Mouse (Mus musculus) skeletal muscle tissue, adult 2 months (tissue): ENCODE results near the gene Ckap2l.

Experiments
- DNase-seq: peaks from one replicate; pipeline ENCODE4 v3.0.0-alpha.2; 2012; ENCODE audit warnings: low read depth, low spot score

The Ckap2l gene

DNA sequence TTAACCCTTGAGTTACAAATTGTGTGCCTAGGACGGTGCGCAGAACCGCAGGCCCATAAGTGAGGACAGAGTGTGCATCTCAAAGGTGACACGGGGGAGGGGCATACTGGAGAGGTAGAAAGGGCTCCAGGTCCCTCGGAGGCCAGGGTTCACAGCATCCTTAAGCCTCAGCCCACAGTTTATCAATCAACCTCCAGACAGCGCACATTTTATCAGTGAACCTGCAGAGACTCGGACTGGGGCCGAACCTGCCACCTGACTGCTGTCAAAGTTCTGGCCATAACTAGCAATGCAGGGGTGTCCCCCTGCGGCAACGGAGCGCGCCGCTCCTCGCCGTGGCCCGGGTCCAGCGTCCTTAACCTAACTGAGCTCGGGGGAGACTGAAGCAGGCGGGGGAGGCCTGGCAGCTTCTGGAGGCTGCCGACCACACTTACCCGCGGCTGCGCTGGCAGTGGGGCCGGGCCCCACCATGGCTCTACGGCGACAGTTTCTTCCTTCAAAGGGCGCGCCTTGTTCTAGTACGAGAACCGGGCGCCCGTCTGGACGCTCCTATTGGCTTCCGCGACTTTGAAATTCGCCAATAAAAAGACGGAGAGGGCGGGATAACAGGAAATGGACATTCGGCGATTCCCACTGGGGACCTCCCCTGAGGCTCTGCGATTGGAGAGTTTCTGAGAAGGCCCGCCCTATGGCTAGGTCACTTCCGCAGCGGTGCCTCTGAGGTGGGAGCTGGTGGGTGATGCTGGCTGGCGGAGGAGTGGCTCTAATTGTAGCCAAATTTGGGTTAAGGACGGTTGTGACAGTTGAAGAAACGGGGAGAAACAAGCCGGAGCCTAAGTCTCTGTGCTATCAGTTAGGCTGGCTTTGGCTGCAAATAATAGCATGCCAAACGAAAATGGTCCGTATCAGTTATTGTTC lies at the start of gene Ckap2l:
TSS of gene Ckap2l (minus strand) at position 542 of the 918 bp plus-strand sequence.
- DNase-seq, result peak; percentile 93

DNA sequence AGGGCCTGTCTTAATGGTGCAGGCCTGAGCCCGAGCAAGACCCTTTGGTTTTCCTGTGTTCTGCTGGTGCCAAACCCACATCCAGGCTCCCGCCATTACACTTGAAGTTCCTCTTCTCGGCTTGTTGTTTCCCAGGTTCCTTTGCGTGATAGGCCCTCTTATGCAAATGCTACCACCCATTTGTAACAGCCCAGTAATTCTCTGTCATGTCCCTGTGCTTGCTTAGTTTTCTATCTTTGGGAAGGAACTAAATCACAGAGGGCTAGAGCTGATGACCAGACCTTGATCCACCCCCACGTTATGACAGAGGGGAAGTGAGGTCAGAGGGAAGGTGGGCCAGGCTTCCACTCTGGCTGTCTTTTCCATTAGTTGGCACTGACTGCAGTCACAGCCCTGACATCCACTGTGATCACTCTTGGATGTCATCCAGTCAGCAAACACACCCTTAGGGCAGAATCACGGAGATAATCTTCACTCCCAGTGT lies 41.2 kb upstream of the Ckap2l start:
- DNase-seq, result no peak

DNA sequence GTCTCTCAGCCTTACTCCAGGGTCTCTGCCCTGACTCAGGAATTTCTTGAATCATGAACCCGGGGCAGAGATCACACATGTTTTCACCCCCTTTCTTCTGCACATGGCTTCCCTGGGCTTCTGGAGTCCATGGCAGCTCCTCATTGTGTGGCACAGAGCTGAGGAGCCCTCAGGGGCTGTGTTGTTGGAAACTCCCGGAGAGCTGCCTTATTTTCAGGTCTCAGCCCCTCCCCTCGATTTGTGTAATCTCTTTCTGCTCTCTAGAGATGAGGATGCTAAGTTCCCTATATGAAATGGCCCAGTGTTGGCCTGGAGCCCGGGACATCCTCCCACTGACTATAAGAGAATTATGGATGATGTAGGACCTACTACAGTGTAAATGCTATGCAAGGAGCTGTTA lies 36.5 kb upstream of the Ckap2l start:
- no peak for DNase-seq

DNA sequence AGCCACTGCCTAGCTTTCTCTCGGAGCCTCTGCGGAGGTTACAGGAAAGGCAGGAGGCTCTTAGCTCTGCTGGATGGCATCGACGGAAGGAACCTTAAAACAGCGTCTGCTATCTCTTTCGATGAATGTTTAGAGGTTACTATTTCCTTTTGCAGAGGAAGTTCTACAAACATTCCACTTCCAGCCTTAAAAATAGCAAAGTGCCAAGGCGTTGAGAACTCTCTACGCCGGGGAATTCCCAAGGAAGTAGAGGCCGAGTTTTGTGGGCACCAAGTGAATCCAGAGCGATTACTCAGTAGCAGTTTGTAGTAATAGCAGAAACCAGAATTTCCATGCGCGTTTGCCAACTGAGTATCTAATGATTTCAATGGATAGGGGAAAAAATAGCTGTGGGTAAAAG lies 33.5 kb upstream of the Ckap2l start:
- no peak for DNase-seq

DNA sequence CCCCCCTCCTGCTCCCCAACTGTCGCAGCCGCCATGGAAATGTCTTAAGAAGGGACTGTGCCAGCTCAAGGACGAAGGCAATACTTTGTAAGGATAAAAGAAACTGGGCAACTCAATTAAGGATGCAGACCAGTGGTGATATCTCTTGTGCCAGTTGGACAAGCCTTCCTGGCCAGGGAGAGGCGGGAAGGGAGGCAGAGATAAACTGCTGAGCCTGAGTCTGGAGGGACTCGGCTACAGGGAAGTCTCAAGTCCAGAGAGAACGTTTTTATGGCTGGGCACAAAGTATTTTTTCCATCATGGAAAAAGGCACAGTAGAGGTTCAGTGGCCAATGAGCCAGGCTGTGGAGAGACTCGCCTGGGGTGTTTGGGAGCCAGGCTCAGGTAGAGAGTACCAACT lies 33.0 kb upstream of the Ckap2l start:
- DNase-seq, result no peak

DNA sequence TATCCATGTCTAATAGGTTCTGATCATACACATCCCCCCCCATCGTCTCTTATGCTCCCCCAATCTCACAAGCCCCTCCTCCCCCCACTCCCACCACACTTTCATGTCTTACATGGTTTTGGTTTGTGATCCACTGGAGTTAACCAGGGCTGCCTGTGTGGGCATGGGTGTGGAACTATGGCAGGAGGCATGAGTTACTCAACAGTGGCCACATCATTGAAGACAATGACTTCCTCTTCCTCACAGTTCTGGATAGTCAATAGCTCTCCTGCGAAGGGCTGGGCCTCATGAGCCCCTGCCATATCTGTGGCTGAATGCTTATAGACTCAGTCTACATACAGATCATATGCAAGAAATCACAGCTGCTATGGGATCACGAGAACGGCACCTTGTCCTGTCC lies 31.2 kb upstream of the Ckap2l start:
- no peak for DNase-seq

DNA sequence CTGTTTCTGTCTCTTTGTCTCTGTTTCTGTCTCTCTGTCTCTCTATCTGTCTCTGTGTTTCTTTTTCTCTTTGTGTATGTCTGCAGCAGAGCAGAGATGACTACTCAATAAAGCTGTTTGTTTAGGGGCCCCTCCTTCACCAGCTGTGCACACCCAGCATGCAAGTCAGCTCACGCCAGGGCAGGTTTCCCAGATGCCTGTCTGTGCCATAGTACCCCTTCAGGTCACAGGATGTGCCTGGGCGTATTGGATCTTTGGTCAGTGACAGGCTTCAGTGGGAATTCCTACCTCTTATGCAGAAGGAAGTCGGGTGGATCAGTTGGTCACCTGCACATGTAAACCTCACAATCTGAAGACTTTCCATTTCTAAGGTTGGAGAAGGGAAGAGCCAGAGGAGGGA lies 27.2 kb upstream of the Ckap2l start:
- DNase-seq, result no peak

DNA sequence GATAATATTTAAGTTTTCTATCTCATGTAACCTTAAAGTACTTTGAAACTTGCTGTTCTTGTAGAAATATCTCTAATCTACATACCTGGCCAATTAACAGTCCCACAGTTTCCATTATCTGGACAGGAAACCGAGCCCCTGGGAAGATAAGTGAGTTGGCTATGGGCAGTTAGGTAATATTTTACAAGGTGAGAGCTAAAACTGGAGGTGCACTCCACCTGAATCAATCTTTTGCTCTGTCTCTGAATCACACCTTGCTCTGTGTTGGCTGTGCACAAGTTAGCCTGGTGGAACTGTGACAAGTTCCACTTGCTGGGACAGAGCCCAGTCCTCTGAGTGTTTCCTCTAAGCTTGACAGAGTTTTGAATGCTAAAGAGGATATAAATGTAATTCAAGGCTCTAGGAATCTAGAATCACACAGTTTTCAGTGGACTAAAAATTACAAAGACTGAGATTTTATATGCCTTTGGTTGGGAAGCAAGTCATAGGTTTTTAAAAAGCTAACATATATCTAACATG lies 25.2 kb upstream of the Ckap2l start:
- DNase-seq, result no peak

DNA sequence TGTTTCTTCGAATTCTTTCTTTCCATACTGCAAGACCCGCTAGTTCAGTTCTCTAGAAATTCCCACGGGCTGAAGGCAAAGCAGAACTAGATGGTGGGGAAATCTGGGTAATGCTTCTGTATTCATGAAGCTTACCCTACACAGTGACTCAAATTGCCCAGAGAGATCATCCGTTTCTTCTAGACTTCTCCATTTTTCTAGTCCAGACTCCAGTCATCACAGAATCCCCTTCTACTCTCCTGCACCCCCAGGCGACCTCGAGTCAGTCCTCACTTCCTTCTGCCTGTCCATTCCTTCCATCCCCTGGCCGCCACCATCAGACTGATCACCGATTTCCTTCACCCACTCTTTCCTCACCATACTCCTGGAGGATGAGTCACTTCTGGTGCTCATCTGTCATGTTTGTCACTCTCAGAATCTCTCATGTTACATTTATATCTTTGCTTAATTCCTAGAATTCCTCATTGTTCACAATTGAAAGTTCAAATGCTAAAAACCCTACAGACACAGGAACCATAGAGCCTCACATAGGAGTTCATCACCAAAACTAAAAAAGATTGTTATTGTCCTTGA lies 23.1 kb upstream of the Ckap2l start:
- DNase-seq, result no peak

DNA sequence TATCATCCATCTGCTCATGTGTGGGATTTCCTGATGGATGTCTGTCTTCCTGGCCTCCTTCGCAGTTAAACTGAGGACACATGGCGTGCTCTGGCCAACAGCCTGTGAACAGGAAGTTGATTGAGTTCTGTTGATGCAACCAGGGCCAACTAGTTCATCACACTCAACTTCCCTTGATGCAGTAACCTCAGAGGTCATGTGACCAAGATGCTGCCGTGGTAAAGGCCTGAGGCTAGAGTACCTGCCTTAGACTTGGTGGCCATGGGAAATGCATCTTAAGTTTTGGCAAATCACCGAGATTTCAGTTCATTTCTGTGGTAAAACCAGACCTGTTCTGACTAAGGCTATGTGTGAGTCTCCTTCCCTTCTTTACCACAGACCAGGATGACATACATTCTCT lies 18.8 kb upstream of the Ckap2l start:
- DNase-seq, result no peak

DNA sequence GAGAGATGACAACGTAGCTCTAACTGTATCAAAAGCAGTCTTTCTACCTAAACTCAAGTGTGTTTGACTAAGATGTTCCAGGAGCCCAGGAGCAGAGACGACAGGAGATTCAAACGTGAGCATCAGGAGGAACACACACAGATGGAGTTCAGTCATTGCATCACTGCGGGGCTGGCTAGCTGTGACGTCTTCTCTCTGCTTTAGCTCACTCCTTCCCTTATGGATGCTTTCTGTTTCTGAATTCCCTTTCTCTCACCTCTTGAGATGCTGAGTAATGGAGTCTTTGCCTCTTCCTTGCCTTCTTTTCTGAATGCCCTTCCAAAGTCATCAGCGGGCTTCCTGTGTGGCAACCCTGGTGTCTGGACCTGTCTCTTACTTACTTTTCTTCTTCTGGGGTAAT lies 17.9 kb upstream of the Ckap2l start:
- DNase-seq, result no peak

DNA sequence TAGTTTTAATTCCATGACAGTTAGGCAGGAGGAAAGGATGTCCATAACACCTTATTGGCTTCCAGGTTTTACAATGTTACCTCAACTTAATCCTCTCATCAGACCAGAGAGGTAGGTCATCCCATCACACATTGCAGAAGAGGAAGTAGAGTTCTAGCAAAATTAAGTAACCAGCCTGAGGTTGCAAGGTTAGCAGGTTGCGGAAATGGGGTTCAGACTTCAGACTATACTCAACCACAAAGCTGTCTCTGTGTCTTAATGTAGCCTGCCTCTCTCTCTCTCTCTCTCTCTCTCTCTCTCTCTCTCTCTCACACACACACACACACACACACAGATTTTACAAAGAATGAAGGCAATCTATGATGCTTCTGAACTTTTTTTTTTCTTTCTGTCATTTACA lies 16.9 kb upstream of the Ckap2l start:
- no peak for DNase-seq

DNA sequence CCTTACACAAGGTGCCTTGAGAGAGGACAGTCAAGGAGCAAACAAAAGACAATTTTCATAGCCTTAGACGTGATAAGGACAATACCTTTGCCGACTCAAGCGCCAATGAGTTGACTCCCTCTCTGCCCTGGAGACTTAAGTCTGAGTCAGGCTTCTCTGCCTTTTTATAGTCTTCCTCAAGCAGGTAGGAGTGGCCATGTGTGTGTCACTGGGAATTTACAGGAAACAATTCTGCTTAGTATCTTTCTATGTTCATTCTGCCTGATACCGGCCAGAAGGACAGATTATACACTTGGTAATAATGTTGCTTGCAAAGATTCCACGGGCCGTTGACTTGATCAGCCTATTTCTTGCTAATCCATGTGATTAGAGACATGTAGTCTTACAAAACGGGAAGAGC lies 12.8 kb upstream of the Ckap2l start, which contains the start of gene Il1a:
TSS of gene Il1a (minus strand) at position 137 of the 400 bp plus-strand sequence.
- no peak for DNase-seq

DNA sequence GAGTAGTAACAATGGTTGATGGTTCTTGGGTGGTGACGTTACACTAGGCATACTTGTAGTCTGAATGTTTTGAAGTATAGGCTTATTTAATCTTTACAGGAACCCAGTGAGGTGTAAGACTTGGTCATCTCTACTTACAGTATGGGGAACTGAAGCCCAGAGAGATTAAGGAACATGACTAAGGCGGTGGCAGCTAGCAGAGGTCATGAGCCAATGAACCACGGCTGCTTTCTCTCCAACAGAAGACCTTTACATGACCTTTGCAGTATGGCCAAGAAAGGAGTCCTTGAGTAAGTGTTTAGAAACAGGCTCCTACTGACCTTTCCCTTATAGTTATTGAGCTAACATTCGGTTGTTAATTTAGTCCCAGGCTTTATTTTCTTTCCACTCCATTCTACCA lies 9.0 kb upstream of the Ckap2l start:
- no peak for DNase-seq

DNA sequence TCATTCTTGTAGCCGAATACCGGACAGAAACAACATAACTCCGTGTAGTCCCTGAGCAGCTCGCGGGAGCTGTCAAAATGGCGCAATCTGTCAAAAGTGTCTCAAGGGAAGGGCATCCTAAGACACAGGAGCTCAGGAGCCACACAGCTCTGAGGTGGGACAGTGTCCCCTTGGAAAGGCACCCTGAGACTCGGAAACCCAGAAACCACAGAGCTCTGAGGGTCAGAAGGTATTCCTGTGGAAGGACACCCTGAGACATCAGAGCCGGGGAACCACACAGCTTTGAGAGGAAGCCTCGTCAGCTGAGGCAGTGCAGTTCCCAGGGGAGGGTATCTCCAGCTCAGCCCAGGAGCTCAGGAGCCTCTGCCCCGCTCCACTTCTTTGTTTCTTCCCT lies 574 bp upstream of the Ckap2l start:
- DNase-seq, result peak; percentile 7

DNA sequence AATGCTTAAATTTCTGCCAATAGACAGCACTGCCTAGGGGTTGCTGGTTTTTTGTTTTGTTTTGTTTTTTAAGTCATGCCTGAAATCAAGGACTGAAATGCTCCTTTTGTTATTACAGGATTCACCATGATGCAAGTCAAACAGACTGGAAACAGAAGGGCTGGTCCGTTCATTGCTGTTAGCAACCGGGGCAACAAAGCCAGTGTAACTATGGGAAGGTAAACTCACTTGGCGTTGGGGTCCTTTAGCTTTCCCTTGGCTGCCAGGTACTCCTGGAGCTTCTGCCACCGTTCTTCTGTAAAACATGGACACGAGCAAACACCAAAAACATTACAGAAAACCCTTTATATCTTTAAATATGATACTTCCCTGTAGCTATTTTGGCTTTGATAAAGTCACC lies 926 bp downstream of the Ckap2l start:
- DNase-seq, result no peak

DNA sequence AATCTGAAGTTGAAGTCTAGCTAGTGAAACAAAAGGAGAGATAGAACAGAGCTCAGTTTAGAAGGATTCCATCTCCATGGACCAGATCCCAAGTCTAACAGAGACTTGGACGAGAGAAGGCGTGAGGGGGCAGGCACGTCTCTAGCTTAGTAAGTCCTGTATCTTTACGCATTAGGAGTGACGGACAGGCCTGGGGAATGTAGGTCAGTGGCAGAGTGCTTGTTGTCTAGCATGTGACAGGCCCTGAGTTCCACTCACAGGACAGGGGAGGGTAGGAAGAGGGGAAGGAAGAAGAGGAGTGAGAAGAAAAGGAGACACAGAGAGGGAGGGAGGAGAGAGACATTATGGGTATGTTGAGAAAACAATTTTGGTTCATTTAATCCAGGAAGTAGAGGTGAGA lies 1.9 kb downstream of the Ckap2l start:
- DNase-seq, result no peak

DNA sequence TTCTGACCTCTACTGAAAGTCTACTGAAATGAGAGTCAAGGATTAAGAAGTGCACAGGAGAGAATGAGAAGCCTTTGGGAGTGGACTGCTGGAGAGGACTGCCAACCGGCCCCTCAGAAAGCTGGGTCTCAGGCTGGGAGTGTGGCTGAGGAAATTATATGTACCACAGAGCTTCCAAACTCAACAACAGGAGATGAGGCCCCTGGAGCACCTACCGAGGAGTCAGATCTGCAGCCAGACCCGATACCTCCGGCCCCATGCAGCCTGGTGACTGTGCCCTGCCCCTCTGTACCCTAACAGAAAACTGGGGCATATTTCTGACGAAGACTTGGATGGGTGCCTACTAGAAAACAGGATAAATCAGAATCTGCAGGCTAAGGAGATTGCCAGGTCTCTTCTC lies 23.2 kb downstream of the Ckap2l start:
- no peak for DNase-seq

DNA sequence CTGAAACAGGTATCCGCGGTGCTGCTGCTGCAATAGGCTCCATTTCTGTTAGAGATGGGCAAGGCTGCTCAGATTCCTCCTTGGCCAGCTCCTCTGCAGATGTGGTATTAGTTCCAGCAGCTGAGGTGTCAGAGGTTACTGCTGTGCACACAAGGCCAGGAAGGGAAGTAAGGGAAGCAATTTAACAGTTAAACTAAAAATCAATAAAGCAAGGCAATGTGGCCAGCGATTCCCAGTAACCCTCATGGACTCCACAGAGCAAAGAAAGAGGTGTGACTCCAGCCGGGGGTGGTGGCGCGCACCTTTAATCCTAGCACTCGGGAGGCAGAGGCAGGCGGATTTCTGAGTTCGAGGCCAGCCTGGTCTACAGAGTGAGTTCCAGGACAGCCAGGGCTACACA lies 26.4 kb downstream of the Ckap2l start:
- DNase-seq, result no peak

DNA sequence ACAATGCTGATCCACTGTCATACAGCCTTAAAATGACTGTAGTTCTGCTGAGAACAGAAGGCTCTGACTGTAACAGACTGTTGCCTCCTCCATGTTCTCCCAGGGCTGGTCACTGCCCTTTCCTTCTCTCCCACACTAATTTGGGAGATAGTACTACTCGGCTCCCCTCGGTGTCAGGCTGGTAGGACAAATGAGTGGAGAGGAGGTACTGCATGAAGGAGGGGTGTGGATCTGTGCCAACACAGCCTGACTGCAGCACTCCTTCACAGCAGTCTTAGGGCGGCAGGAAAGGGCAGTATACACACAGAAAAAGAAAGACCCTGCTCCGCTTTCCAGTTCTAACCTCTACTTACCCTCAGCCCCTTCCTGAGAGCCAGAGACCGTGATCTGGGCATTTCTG lies 27.0 kb downstream of the Ckap2l start:
- DNase-seq, result no peak

DNA sequence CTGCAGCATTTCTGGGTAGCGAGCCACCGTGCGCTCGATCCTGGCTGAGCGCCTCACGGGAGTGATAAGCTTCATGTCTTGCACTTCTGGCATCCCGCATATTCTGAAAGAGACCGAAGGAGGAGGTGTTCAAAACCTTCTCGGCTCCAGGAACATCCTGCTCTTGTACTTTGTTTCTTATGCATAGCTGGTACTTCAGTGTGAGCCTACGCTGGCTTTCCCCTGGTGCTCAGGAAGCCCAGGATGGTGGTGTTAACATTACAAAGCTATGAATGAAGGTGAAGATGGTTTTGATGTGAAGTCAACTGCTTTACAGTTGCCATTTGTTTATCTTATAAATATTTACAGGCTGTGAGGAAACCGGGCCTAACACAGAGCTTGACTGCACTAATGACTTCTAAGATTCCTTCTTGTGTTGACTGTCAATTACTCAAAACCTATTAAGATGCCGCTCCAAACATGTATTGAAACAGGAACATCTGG lies 27.8 kb downstream of the Ckap2l start:
- DNase-seq, result no peak

DNA sequence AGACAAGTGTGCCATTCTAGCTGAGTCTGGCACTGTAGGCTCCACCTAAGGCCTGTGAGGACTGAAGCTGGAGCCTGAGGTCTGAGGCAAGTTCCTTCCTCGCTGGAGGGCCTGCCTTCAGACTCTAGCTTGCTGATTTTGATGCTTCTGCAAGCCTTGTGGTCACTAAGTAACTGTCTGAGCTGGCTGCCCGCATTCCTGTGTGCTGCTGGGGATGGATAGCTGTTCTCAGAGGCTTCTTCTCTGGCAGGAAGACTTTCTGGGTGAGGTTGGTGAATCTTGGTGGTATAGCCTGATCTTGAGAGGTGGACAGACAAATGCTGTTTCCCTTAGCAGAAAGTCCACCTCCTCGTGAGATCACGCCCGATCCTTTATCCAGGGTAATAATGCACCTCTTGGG lies 29.3 kb downstream of the Ckap2l start:
- no peak for DNase-seq

DNA sequence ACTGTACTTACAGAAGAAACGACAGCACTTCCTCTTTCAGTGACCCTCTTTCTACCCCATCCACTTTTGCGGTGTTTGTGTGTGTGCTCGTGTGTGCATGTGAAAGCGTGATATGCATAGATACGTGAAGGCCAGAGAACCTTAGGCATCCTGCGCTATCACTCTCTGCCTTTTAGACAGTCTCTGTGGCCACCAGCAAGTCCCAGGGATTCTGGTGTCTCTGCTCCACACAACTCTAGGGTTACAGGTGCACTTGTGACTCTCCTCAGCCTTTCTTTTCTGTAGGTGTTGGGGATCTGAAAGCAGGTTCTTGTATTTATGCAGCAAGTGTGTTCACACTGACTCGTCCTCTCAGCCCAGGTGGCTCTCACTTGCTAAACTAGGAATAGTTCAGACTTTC lies 31.7 kb downstream of the Ckap2l start:
- no peak for DNase-seq
